Mouse (Mus musculus) liver, embryonic 15.5 days (tissue): ENCODE results near the gene Ncoa1. TPM values are rescaled to one million over a fixed set of nuclear protein-coding genes. Genes with fewer than 3 reads are reported as not detected.
A peak's percentile ranks its signal among the peaks of the same experiment; 100 is the strongest.

Source experiments
- ATAC-seq: fragments of 200-750 bp; cut with Nextera tagmentation; 2 replicates; pipeline ENCODE4 v1.8.0; 2017; ENCODE audit warnings: moderate number of reproducible peaks, mild to moderate bottlenecking, moderate library complexity; ENCODE audit not compliant: insufficient read depth
- H3K27ac ChIP-seq: fragments of 300-500 bp; sonication (generic); replicated peaks from 2 replicates; pipeline ENCODE4 v1.5.1; 2015; ENCODE audit warnings: mild to moderate bottlenecking, inconsistent platforms
- H3K27me3 ChIP-seq: fragments of 300-500 bp; sonication (generic); 2 replicates; pipeline ENCODE4 v1.6.1; 2015; ENCODE audit warnings: mild to moderate bottlenecking, inconsistent platforms
- H3K36me3 ChIP-seq: fragments of 300-500 bp; sonication (generic); replicated peaks from 2 replicates; pipeline ENCODE4 v1.6.1; 2015; ENCODE audit warnings: moderate library complexity, mild to moderate bottlenecking, inconsistent platforms
- H3K4me1 ChIP-seq: fragments of 300-500 bp; sonication (generic); replicated peaks from 2 replicates; pipeline ENCODE4 v1.6.1; 2015; ENCODE audit warnings: inconsistent platforms
- H3K4me2 ChIP-seq: fragments of 300-500 bp; sonication (generic); 2 replicates; pipeline ENCODE4 v1.6.1; 2015; ENCODE audit warnings: moderate library complexity, mild to moderate bottlenecking, inconsistent platforms
- H3K4me3 ChIP-seq: fragments of 300-500 bp; sonication (generic); replicated peaks from 2 replicates; pipeline ENCODE4 v1.5.1; 2015; ENCODE audit warnings: mild to moderate bottlenecking, inconsistent platforms
- H3K9ac ChIP-seq: fragments of 300-500 bp; sonication (generic); 2 replicates; pipeline ENCODE4 v1.6.1; 2015; ENCODE audit warnings: moderate library complexity, mild to moderate bottlenecking, inconsistent platforms
- H3K9me3 ChIP-seq: fragments of 300-500 bp; sonication (generic); replicated peaks from 2 replicates; pipeline ENCODE4 v1.6.1; 2016; ENCODE audit warnings: inconsistent platforms
- WGBS: fragments of 180-500 bp; shearing (Covaris S2); methylation state at CpG from one replicate; pipeline ENCODE4 v1.1.7; 2015; ENCODE audit warnings: mixed read lengths; ENCODE audit not compliant: insufficient replicate concordance; 5-methylcytosine and 5-hydroxymethylcytosine counted together
- polyA plus RNA-seq: library from polyadenylated mRNA; unstranded; fragments of >200 nt; fragmentation: Nextera tagmentation; extraction: Ambion mirVana; gene quantifications from 2 replicates; pipeline ENCODE4 v1.2.1, GENCODE M21; 2015

The Ncoa1 gene
- polyA plus RNA-seq, 1 experiment from 2014 or later: 1.3 TPM

GRCm38 (mm10) chr12:4392590-4392989 is 84.4 kb downstream of the Ncoa1 start:
- 38% methylated on average over 2 of the region's 2 CpGs for WGBS
- ATAC-seq: no peak
- no peak overlapping the region for H3K9ac ChIP-seq

GRCm38 (mm10) chr12:4392074-4392473 is 84.9 kb downstream of the Ncoa1 start:
- no peak overlapping the region for H3K4me3 ChIP-seq
- WGBS: 51% methylated on average over 3 of the region's 3 CpGs
- no peaks in the 10 kb centered on the region for H3K36me3 ChIP-seq
- no peak overlapping the region for H3K9ac ChIP-seq
- ATAC-seq: no peak
- H3K9me3 ChIP-seq: no peaks in the 10 kb centered on the region
- H3K27ac ChIP-seq: no peak overlapping the region
- H3K4me2 ChIP-seq: no peak overlapping the region
- no peaks in the 10 kb centered on the region for H3K4me1 ChIP-seq
- H3K27me3 ChIP-seq: no peaks in the 10 kb centered on the region

More at GRCm38 (mm10) chr12:4392590-4392989, 84.4 kb downstream of the Ncoa1 start:
- Histone ChIP-seq H3K4me1 (no peaks in the 10 kb centered on the region), H3K27me3 (no peaks in the 10 kb centered on the region), H3K27ac (no peak overlapping the region), H3K4me3 (no peak overlapping the region), H3K36me3 (no peaks in the 10 kb centered on the region), H3K9me3 (no peaks in the 10 kb centered on the region), H3K4me2 (no peak overlapping the region)

- Histone ChIP-seq H3K36me3 (no peaks in the 10 kb centered on the region), H3K4me3 (no peak overlapping the region), H3K4me1 (no peaks in the 10 kb centered on the region), H3K27me3 (no peaks in the 10 kb centered on the region), H3K4me2 (no peak overlapping the region), H3K9me3 (no peaks in the 10 kb centered on the region), H3K9ac (no peak overlapping the region), H3K27ac (no peak overlapping the region)
- no peak for ATAC-seq
- WGBS: 48% methylated on average over 4 of the region's 4 CpGs
Measured at GRCm38 (mm10) chr12:4391256-4391655, 85.7 kb downstream of the Ncoa1 start.

GRCm38 (mm10) chr12:4390721-4391120 is 86.3 kb downstream of the Ncoa1 start:
- Histone ChIP-seq H3K4me1 (no peaks in the 10 kb centered on the region), H3K36me3 (no peaks in the 10 kb centered on the region), H3K9ac (no peak overlapping the region), H3K27me3 (no peaks in the 10 kb centered on the region), H3K4me2 (no peak overlapping the region), H3K27ac (no peak overlapping the region), H3K4me3 (no peak overlapping the region), H3K9me3 (no peaks in the 10 kb centered on the region)
- ATAC-seq: no peak
- WGBS: 52% methylated on average over 5 of the region's 5 CpGs

- H3K27ac ChIP-seq: no peak overlapping the region
- no peaks in the 10 kb centered on the region for H3K36me3 ChIP-seq
- no peaks in the 10 kb centered on the region for H3K27me3 ChIP-seq
- ATAC-seq: peak; percentile 40; the same call in 1 of the 2 replicates
- H3K4me3 ChIP-seq: no peak overlapping the region
- WGBS: 62% methylated on average over 3 of the region's 3 CpGs
- no peaks in the 10 kb centered on the region for H3K9me3 ChIP-seq
- no peak overlapping the region for H3K4me2 ChIP-seq
- H3K9ac ChIP-seq: no peak overlapping the region
- no peaks in the 10 kb centered on the region for H3K4me1 ChIP-seq
Measured at GRCm38 (mm10) chr12:4386077-4386719, 90.8 kb downstream of the Ncoa1 start.

GRCm38 (mm10) chr12:4383061-4383460 is 93.9 kb downstream of the Ncoa1 start:
- Histone ChIP-seq H3K4me1 (no peaks in the 10 kb centered on the region), H3K9me3 (no peaks in the 10 kb centered on the region), H3K27ac (no peak overlapping the region), H3K9ac (no peak overlapping the region), H3K4me3 (no peak overlapping the region), H3K36me3 (no peaks in the 10 kb centered on the region), H3K4me2 (no peak overlapping the region), H3K27me3 (no peaks in the 10 kb centered on the region)
- WGBS: 73% methylated on average over 3 of the region's 3 CpGs
- no peak for ATAC-seq

GRCm38 (mm10) chr12:4379298-4379957 is 97.6 kb downstream of the Ncoa1 start:
- no peaks in the 10 kb centered on the region for H3K4me1 ChIP-seq
- no peak for ATAC-seq
- H3K9ac ChIP-seq: no peak overlapping the region

GRCm38 (mm10) chr12:4376475-4376874 is 100.5 kb downstream of the Ncoa1 start:
- no peak overlapping the region for H3K4me3 ChIP-seq
- H3K27me3 ChIP-seq: no peaks in the 10 kb centered on the region
- no peak for ATAC-seq
- no peaks in the 10 kb centered on the region for H3K36me3 ChIP-seq
- no peak overlapping the region for H3K27ac ChIP-seq
- no peak overlapping the region for H3K4me2 ChIP-seq
- H3K9me3 ChIP-seq: no peaks in the 10 kb centered on the region
- 71% methylated on average over 4 of the region's 4 CpGs for WGBS
- H3K4me1 ChIP-seq: no peaks in the 10 kb centered on the region
- H3K9ac ChIP-seq: no peak overlapping the region

More at GRCm38 (mm10) chr12:4379298-4379957, 97.6 kb downstream of the Ncoa1 start:
- no peak overlapping the region for H3K4me3 ChIP-seq
- no peaks in the 10 kb centered on the region for H3K36me3 ChIP-seq
- no peak overlapping the region for H3K4me2 ChIP-seq
- WGBS: 38% methylated on average over 7 of the region's 7 CpGs
- no peaks in the 10 kb centered on the region for H3K9me3 ChIP-seq
- H3K27me3 ChIP-seq: no peaks in the 10 kb centered on the region
- H3K27ac ChIP-seq: no peak overlapping the region

GRCm38 (mm10) chr12:4374816-4375493 is 102.0 kb downstream of the Ncoa1 start:
- Histone ChIP-seq H3K27me3 (no peaks in the 10 kb centered on the region), H3K9me3 (no peaks in the 10 kb centered on the region), H3K27ac (no peak overlapping the region), H3K4me2 (no peak overlapping the region), H3K4me3 (no peak overlapping the region), H3K9ac (no peak overlapping the region), H3K4me1 (no peaks in the 10 kb centered on the region), H3K36me3 (no peaks in the 10 kb centered on the region)
- no peak for ATAC-seq
- WGBS: 70% methylated on average over 6 of the region's 6 CpGs

GRCm38 (mm10) chr12:4371406-4371805 is 105.6 kb downstream of the Ncoa1 start:
- Histone ChIP-seq H3K27ac (no peak overlapping the region), H3K27me3 (no peaks in the 10 kb centered on the region), H3K9ac (no peak overlapping the region), H3K4me2 (no peak overlapping the region), H3K36me3 (no peaks in the 10 kb centered on the region), H3K4me1 (no peaks in the 10 kb centered on the region), H3K4me3 (no peak overlapping the region), H3K9me3 (no peaks in the 10 kb centered on the region)
- no peak for ATAC-seq
- 36% methylated on average over 1 of the region's 1 CpGs for WGBS

GRCm38 (mm10) chr12:4365951-4366350 is 111.0 kb downstream of the Ncoa1 start:
- no peak overlapping the region for H3K9ac ChIP-seq
- H3K36me3 ChIP-seq: no peaks in the 10 kb centered on the region
- no peaks in the 10 kb centered on the region for H3K27me3 ChIP-seq
- no peak for ATAC-seq
- no peak overlapping the region for H3K27ac ChIP-seq
- no peaks in the 10 kb centered on the region for H3K4me1 ChIP-seq
- H3K4me2 ChIP-seq: no peak overlapping the region
- WGBS: 72% methylated on average over 1 of the region's 1 CpGs
- H3K4me3 ChIP-seq: no peak overlapping the region
- H3K9me3 ChIP-seq: no peaks in the 10 kb centered on the region
